Mouse (Mus musculus) G1E (cell line): ENCODE measurements at regions not wholly inside any gene's neighbourhood (a gene's known extent, or its start where the extent isn't known, plus 50 kb on each side); places are given as distances from the start of the nearest gene placed in this dataset.

Experiments used
- ATAC-seq: 2 replicates; pipeline ENCODE4 v1.8.0; 2016; ENCODE audit warnings: mild to moderate bottlenecking; ENCODE audit not compliant: insufficient number of reproducible peaks, poor library complexity, low FRiP score, severe bottlenecking; ENCODE audit errors: extremely low read depth
- DNase-seq: peaks from one replicate; pipeline ENCODE4 v3.0.0; 2012; ENCODE audit warnings: low spot score
- H3K27me3 ChIP-seq: 2 replicates; pipeline ENCODE4 v1.6.1; 2012; ENCODE audit warnings: mild to moderate bottlenecking, low read length, inconsistent platforms; ENCODE audit not compliant: insufficient read depth
- H3K36me3 ChIP-seq: replicated peaks from 2 replicates; pipeline ENCODE3; 2012; ENCODE audit warnings: mild to moderate bottlenecking, inconsistent platforms
- H3K4me1 ChIP-seq: 2 replicates; pipeline ENCODE4 v1.6.1; 2012; ENCODE audit warnings: low read depth, low read length, inconsistent platforms, mixed read lengths; ENCODE audit not compliant: insufficient read depth
- H3K4me3 ChIP-seq: 2 replicates; pipeline ENCODE4 v1.5.1; 2012; ENCODE audit warnings: low read depth, mild to moderate bottlenecking, inconsistent platforms, low read length, moderate library complexity, mixed read lengths
- H3K9me3 ChIP-seq: replicated peaks from 2 replicates; pipeline ENCODE4 v1.6.1; 2012; ENCODE audit warnings: inconsistent platforms
- CTCF ChIP-seq: IDR thresholded peaks from 2 replicates; pipeline ENCODE4 v1.5.1; 2012; ENCODE audit warnings: low read depth, low read length, inconsistent platforms, mixed read lengths
- GATA1 ChIP-seq: IDR thresholded peaks from 2 replicates; pipeline ENCODE4 v1.6.1; 2012; ENCODE audit warnings: borderline replicate concordance, low read length, inconsistent platforms, mixed read lengths
- GATA2 ChIP-seq: IDR thresholded peaks from 2 replicates; pipeline ENCODE4 v1.6.1; 2012; ENCODE audit warnings: low read depth, low read length, inconsistent platforms, borderline replicate concordance
- POLR2AphosphoS5 ChIP-seq: IDR thresholded peaks from 2 replicates; pipeline ENCODE4 v1.6.1; 2012; ENCODE audit warnings: low read depth, low read length, inconsistent platforms; ENCODE audit not compliant: insufficient replicate concordance
- TAL1 ChIP-seq: conservative IDR thresholded peaks from 2 replicates; pipeline ENCODE4 v1.6.1; 2012; ENCODE audit warnings: low read depth, low read length, inconsistent platforms, mixed read lengths

DNA sequence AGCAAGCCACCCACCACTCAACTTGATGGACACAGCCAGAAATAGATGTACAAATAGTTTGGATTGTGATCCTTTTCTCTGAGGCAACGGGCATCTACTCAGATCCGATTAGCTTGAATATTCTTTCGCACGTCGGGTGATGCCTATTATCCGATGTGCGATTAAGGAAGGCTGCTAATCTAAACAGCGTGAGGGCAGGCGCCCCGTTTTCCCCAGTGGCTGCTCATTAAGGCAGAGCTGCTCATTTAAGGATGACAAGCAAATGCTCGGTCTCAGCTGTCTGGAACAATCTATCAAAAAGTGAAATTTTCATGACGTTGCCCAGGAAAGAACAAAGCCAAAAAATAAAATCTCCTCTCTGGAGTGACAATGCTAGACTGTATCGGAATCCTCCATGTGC lies 348.1 kb upstream of the Tbx3 start:
- ATAC-seq (no peak), DNase-seq (no peak)
- Histone ChIP-seq H3K27me3 (no peaks in the 10 kb centered on the region), H3K9me3 (peaks cover 91% of the 10 kb centered on the region), H3K4me1 (no peaks in the 10 kb centered on the region), H3K36me3 (no peaks in the 10 kb centered on the region), H3K4me3 (no peak overlapping the region)
- TF ChIP-seq GATA2, result no peak
- no peak for TF ChIP-seq POLR2AphosphoS5
- no peak for TF ChIP-seq CTCF

DNA sequence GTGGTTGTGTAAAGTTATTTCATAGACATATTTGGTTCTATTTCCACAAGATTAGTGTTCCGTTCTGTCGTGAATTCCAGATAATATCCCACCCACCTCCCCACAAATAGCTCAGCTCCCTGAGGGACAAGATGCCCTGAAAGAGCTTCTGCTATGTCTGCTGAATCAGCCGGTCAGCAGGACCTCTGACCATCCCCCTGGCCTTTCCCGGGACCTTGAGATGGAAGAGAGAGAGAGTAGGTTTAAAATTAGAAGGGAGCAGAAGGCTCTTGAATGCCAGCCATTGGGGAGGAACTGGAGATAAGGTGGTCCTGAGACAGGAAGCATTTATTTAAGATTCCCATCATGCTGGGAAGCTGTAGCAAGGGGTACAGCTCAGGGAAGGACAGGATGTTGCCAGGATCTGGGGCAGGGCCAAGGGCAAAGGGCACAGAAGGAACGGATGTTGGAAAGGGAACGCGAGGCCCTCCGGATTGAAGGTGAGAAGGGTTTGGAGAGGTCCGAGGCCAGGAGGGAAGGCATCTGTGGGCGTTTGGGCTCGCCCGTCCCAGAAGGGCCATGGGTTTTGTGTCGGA lies 344.7 kb upstream of the Tbx3 start:
- TF ChIP-seq CTCF (no peak), POLR2AphosphoS5 (no peak), GATA1 (no peak), TAL1 (no peak)
- Histone ChIP-seq H3K27me3 (no peaks in the 10 kb centered on the region), H3K4me1 (no peaks in the 10 kb centered on the region), H3K4me3 (no peak overlapping the region), H3K9me3 (peaks cover 99% of the 10 kb centered on the region), H3K36me3 (no peaks in the 10 kb centered on the region)
- no peak for DNase-seq
- ATAC-seq, result no peak

DNA sequence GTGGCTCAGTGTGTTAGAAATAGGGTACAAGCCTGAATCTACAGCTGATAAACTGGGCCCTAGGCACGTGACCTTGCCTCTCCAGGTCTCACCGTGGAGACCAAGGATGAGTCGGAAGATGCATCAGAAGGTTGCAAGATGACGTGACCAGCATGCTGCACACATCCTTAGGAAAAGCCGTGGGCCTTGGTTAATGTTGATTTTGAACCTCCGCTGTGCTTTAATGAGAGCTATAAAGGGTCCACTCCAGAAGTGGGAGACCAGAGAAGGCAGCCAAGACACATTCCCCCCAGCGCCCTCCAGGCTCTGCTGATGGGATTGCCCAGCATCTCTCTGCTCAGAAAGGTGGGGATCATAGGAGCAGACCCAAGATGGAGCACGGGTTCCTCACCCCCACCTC lies 343.6 kb upstream of the Tbx3 start:
- Histone ChIP-seq H3K27me3 (no peaks in the 10 kb centered on the region), H3K4me1 (no peaks in the 10 kb centered on the region), H3K4me3 (no peak overlapping the region), H3K9me3 (peaks cover 97% of the 10 kb centered on the region), H3K36me3 (no peaks in the 10 kb centered on the region)
- DNase-seq (no peak), ATAC-seq (no peak)
- TF ChIP-seq GATA2 (no peak), CTCF (no peak), GATA1 (no peak), TAL1 (no peak), POLR2AphosphoS5 (no peak)

DNA sequence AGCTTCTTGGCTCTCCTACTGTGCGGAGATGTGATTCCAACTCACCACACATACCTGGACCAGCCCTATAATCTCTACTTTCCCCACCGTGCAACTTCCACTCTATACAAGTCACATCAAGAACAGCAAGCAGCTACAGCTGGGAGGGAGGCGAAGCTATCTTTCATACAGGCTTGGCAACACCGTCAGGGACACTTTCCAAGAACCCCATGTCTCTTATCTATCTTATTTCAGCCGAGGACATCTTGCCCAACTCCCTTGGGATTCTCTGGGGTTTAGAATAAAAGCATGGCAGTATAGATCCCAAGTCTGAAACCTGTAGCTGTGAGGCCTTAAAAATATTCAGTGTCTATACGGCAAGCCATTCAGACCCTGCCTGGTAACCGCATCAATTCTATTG lies 341.5 kb upstream of the Tbx3 start:
- no peaks in the 10 kb centered on the region for H3K27me3 ChIP-seq
- TF ChIP-seq GATA1, result no peak
- TF ChIP-seq POLR2AphosphoS5, result no peak
- TF ChIP-seq CTCF, result no peak
- TF ChIP-seq GATA2, result no peak
- no peak for TF ChIP-seq TAL1
- H3K4me3 ChIP-seq, result no peak overlapping the region
- no peaks in the 10 kb centered on the region for H3K4me1 ChIP-seq
- no peaks in the 10 kb centered on the region for H3K36me3 ChIP-seq
- DNase-seq (no peak), ATAC-seq (no peak)
- peaks cover 98% of the 10 kb centered on the region for H3K9me3 ChIP-seq

DNA sequence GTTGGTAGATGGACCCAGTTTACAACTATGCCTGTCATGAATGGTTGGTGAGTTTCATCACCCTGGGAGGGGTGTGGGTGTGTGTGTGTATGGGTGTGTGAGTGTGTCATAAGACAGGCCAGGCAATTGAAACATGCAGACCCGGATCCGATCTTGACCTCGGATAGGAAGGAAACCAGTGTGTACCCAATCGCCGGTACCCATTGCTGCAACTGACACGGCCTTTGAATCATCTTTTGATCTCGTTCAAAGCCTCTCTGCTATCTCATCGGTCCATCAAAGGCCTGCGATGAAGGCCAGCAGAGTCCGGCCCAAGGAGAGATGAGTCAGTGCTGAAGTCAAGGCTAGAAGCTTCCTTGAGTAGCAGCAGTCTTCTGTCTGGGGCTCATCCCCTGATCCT lies 341.1 kb upstream of the Tbx3 start:
- no peak overlapping the region for H3K4me3 ChIP-seq
- H3K4me1 ChIP-seq, result no peaks in the 10 kb centered on the region
- peaks cover 97% of the 10 kb centered on the region for H3K9me3 ChIP-seq
- no peaks in the 10 kb centered on the region for H3K27me3 ChIP-seq
- DNase-seq, result no peak
- H3K36me3 ChIP-seq, result no peaks in the 10 kb centered on the region
- no peak for TF ChIP-seq CTCF
- TF ChIP-seq GATA2, result no peak
- TF ChIP-seq TAL1, result no peak
- TF ChIP-seq GATA1, result no peak
- no peak for TF ChIP-seq POLR2AphosphoS5
- ATAC-seq, result no peak

- TF ChIP-seq CTCF, result no peak
- no peak for TF ChIP-seq POLR2AphosphoS5
- no peak for TF ChIP-seq TAL1
- TF ChIP-seq GATA2, result no peak
- TF ChIP-seq GATA1, result no peak
- H3K4me3 ChIP-seq, result no peak overlapping the region
- ATAC-seq, result no peak
- peaks cover 97% of the 10 kb centered on the region for H3K9me3 ChIP-seq
- no peak for DNase-seq
- no peaks in the 10 kb centered on the region for H3K36me3 ChIP-seq
- H3K27me3 ChIP-seq, result no peaks in the 10 kb centered on the region
- no peaks in the 10 kb centered on the region for H3K4me1 ChIP-seq
Observed at GRCm38 (mm10) chr5:119329860-119330259, 340.6 kb upstream of the Tbx3 start.

- no peak for ATAC-seq
- Histone ChIP-seq H3K4me1 (no peaks in the 10 kb centered on the region), H3K36me3 (no peaks in the 10 kb centered on the region), H3K9me3 (peaks cover 95% of the 10 kb centered on the region), H3K27me3 (no peaks in the 10 kb centered on the region), H3K4me3 (no peak overlapping the region)
- TF ChIP-seq TAL1 (no peak), GATA1 (no peak), POLR2AphosphoS5 (no peak), CTCF (no peak), GATA2 (no peak)
- DNase-seq, result no peak
Observed at GRCm38 (mm10) chr5:119331461-119331860, 339.0 kb upstream of the Tbx3 start.
